Mouse (Mus musculus): Measurements from ENCODE around the gene P2rx2. TPM values are rescaled to one million over a fixed set of nuclear protein-coding genes. Genes with fewer than 3 reads are reported as not detected.

Gene P2rx2
- 1 to 10 TPM; 1.1 to 2.2 (median 1.5) TPM for total RNA-seq (2022)

GRCm38 (mm10) chr5:110342648-110343284 is at the start of gene P2rx2:
Gene P2rx2 (minus strand): TSS chr5:110343212.
- DNase-seq, result peak; percentile 44

- no peak for DNase-seq
These were observed 49.7 kb upstream of the P2rx2 start for GRCm38 (mm10) chr5:110392727-110393126.

DNA sequence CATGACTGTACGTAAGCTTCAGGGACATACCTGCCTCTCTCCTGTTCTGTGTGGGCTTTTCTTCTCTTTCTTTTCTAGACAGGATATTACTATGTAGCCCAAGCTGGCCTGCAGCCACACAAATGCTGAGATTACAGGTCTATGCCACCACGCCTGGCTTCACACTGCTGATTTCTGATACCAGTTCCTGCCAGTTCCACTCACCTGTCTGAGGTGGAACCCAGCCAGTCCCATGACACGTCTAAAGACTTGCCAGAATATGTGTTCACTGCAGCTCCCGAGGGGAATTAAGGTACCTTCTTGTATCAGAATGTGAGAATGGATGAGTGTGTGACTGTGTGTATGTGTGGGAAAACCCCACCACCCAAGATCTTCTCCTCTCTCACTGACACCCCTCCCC is 47.6 kb upstream of the P2rx2 start:
- DNase-seq, result no peak

DNA sequence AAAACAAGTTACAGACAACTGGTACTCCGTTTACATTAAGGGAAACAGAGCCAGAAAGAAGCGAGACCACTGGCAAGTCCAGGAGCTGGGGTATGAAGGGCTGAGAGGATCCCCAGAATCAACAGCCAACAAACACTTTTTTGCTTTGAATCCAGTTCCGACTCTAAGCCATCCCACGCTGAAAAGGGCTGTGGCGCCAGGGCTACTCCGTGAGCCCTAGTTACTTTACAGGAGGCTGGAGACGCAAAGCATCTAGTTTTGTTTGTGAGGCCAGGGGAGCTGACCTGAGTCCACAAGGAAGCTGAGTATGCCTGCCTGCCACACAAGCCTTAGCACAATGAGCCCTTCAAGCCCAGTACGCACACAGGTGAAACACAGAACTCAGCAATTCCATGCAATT is 44.3 kb upstream of the P2rx2 start:
- DNase-seq, result no peak

DNA sequence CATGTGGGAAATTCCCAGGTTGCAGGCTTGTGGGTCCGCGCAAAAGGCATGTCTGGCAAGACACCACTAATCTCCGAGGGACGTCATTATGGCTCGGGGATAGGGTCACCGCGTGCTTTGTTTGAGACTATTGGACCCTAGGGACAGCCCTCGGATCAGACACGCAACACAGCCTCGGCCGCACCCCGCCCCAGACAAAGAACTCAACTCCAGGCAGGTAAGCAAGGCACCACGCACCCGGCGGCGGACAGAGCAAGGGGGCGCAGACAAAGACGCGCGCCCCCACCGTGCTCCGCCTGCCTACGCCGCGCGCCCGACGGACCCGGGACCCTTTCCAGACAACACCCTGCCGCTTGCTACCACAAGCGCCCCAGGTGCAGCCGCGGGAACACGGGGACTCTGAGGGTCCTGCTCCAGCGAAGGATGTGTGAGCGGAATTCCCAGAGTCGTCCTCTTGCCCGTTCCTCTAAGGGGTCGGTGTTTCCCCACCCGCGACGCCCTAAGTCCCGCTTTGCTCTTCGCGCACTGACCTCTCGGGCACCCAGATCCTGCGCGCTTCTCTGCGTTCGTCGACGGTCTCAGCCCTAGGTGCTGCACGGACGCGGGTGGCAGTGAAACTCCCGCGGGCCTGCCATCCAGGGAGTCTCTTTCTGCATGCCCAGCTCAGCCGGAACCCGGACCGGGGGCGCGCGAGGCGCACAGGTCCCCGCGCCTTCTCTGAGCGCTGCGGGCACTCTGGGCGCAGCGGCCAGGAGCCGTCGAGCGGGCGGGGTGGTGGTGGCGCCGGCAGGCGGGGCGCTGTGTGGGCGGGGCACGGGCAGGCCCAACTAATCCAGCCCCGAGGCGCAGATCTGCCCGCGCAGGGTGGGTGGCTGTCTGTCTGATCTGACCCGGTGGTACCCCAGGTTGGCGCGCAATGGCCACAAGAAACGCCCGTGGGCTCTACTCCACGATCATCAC is 43.6 kb upstream of the P2rx2 start:
- DNase-seq, result peak; percentile 48

GRCm38 (mm10) chr5:110385263-110385662 is 42.3 kb upstream of the P2rx2 start:
- no peak for DNase-seq

GRCm38 (mm10) chr5:110384491-110384890 is 41.5 kb upstream of the P2rx2 start:
- no peak for DNase-seq

GRCm38 (mm10) chr5:110379823-110380222 is 36.8 kb upstream of the P2rx2 start:
- DNase-seq, result no peak

DNA sequence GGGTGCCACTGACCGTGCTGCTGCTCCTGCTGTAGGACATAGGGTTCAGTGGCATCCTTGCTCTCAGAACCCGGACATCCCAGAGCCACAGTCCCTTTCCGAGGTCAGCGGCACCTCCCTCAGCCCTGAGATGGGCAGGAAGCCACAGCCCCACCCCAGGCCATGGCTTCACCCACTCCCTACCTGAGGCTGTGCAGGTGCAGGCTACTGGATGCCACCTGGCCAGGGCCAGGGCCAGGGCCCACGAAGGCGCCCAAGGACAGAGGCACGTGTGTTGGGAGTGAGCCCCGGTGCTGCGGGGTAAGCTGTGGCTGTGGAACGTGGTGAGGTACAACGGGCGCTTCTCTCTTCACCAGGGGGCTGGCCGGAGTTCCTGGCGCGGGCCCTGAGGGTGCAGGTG is 36.1 kb upstream of the P2rx2 start:
- DNase-seq, result no peak

GRCm38 (mm10) chr5:110378181-110378583 is 35.2 kb upstream of the P2rx2 start:
- DNase-seq, result no peak

GRCm38 (mm10) chr5:110376802-110377433 is 33.9 kb upstream of the P2rx2 start:
- no peak for DNase-seq

- DNase-seq, result no peak
These were observed 21.0 kb upstream of the P2rx2 start for GRCm38 (mm10) chr5:110363822-110364545.

- peak; percentile 58 for DNase-seq
These were observed 20.3 kb upstream of the P2rx2 start for GRCm38 (mm10) chr5:110363179-110363821.

- no peak for DNase-seq
These were observed 19.8 kb upstream of the P2rx2 start for GRCm38 (mm10) chr5:110362813-110363178.

DNA sequence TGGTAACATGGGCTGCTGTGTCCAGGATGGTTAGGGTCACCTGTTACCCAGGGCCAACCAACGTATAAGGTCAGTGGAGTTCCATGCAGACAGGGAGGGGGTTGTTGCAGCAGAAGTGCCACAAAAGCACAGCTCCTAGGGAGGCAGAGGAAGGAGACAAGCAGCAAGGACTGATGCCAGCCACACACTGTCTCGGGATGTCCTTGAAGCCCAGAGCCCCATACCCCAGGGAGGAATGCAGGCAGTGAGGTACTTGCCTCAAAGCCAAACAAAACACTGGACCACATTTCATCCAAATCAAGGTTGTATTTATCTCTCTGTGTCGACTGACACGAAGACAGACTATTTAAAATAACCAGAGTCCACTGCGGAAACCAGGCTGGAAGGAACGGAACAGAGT is 18.5 kb upstream of the P2rx2 start:
- DNase-seq, result peak; percentile 41

DNA sequence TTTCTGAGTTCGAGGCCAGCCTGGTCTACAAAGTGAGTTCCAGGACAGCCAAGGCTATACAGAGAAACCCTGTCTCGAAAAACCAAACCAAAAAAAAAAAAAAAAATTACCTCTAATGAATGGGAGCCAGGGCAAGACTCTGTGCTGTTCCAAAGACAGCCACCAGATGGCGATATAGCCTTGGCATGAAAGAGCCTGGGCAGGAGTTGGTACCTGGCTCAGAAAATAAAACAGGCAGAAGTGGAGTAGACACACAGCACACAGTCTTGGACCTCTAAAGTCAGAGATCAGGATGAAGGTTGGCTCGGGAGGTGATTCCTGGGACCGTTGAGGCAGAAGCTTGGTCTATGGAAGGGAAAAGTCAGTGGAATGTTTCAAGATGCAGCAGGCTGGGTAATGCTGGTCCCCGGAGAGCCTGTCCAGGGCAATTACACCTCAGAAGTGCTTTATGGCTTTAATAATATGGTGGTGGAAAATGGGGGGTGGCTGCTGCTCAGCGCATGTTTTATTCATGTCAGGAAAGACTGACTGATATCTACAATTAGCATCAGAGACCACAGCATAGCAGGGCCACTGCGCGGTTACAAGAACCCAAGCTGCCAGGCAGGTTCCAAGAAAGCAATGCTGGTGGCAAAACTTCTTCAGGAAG is 14.6 kb upstream of the P2rx2 start:
- DNase-seq, result peak; percentile 54

DNA sequence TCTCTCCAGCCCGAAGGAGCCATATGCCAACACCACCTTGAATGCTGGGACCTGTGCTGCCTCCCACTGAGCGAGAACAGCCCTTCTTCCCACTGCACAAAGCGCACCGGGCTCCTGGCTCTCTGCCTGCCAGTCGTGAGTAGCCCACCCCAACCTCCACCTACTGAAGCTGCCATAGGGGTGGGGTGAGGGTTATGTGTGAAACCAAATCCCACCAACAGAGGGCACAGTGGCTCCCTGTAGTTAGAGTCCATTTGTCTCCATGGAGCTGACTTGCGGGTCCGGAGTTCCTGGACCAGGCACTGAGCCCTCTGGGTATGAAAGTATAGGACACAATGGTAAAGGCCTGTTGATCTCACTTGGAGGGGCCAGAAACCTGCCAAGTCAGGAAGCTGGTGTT is 11.7 kb upstream of the P2rx2 start:
- DNase-seq, result no peak

GRCm38 (mm10) chr5:110347006-110347405 is 4.0 kb upstream of the P2rx2 start:
- no peak for DNase-seq

GRCm38 (mm10) chr5:110345553-110345952 is 2.5 kb upstream of the P2rx2 start:
- DNase-seq, result no peak

DNA sequence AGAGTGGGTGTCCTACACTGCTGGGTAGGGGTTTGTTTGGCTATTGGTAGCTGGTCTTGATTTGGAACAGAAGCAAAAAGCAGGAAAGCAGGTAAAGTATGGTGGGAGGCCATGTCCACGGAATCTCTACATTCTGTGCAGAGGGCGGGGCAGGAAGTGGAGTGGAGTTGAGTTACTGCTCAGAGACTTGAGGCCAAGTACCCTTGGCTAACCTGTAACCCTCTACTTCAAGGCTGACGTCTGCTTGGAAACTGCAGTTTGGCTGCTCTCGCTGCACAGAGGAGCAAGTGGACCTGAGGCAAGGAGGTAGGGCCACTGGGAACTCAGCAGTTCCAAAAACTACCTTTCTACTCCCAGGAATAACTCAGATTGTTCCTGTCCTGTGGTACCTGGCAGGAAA is 1.5 kb upstream of the P2rx2 start, which contains the start of gene Lrcol1:
TSS of gene Lrcol1 (plus strand) at position 207 of the 400 bp plus-strand sequence.
- no peak for DNase-seq

- DNase-seq, result no peak
These were observed 4.2 kb downstream of the P2rx2 start for GRCm38 (mm10) chr5:110338792-110339191.

Measured in adrenal gland, adult 8-10 months (tissue).